Mouse (Mus musculus): ENCODE data around the gene Nme7. TPM values are rescaled to one million over a fixed set of nuclear protein-coding genes. Genes with fewer than 3 reads are reported as not detected.

Nme7 gene
- polyA plus RNA-seq, 1 experiment: 10.7 TPM

GRCm38 (mm10) chr1:164458621-164459051 lies 154.7 kb downstream of the Nme7 start:
- Histone ChIP-seq H3K79me2 (ENCODE audit: control insufficient read depth, insufficient read depth) (peaks cover 4% of the 10 kb centered on the region), H3K36me3 (ENCODE audit: control insufficient read depth, insufficient read depth) (no peaks in the 10 kb centered on the region), H3K4me3 (peak overlapping the region; percentile 50), H3K4me2 (ENCODE audit: low read depth) (peak overlapping the region; percentile 56), H3K27me3 (ENCODE audit: control insufficient read depth, insufficient read depth, insufficient read length) (no peaks in the 10 kb centered on the region), H3ac (ENCODE audit: control insufficient read depth, insufficient read length) (no peak overlapping the region)
- TF ChIP-seq MYOG (IDR thresholded peaks at IDR 0.05; ENCODE audit: control insufficient read depth in 1 of 3, insufficient read depth in 1 of 3, insufficient read length in 2 of 3, low read depth in 2 of 3) (peak in 1 of 3 experiments; percentile 5), E2F4 (IDR thresholded peaks at IDR 0.05; ENCODE audit: insufficient read depth) (no peak), MYOD1 (IDR thresholded peaks at IDR 0.05; ENCODE audit: control insufficient read depth in 1 of 3, insufficient read length in 2 of 3, low read depth in 2 of 3) (peak in 1 of 3 experiments; percentile 39), POLR2A (IDR thresholded peaks at IDR 0.05; ENCODE audit: insufficient read length, low read depth) (no peak), CEBPB (IDR thresholded peaks at IDR 0.05; ENCODE audit: insufficient read depth, poor library complexity, severe bottlenecking) (no peak), TCF12 (IDR thresholded peaks at IDR 0.05; ENCODE audit: insufficient read depth, poor library complexity, severe bottlenecking) (no peak), TCF3 (IDR thresholded peaks at IDR 0.05; ENCODE audit: insufficient read length, low read depth) (no peak), SRF (IDR thresholded peaks at IDR 0.05; ENCODE audit: control insufficient read depth, insufficient read length, low read depth) (no peak), REST (IDR thresholded peaks at IDR 0.05; ENCODE audit: insufficient read depth, insufficient read length) (no peak), USF1 (IDR thresholded peaks at IDR 0.05; ENCODE audit: low read depth) (no peak)

- Histone ChIP-seq H3K4me3 (no peak overlapping the region), H3ac (ENCODE audit: control insufficient read depth, insufficient read length) (no peak overlapping the region), H3K36me3 (ENCODE audit: control insufficient read depth, insufficient read depth) (no peaks in the 10 kb centered on the region), H3K79me2 (ENCODE audit: control insufficient read depth, insufficient read depth) (peaks cover 4% of the 10 kb centered on the region), H3K27me3 (ENCODE audit: control insufficient read depth, insufficient read depth, insufficient read length) (no peaks in the 10 kb centered on the region), H3K4me2 (ENCODE audit: low read depth) (no peak overlapping the region)
- no peak for TF ChIP-seq REST (IDR thresholded peaks at IDR 0.05; ENCODE audit: insufficient read depth, insufficient read length)
- no peak for TF ChIP-seq SRF (IDR thresholded peaks at IDR 0.05; ENCODE audit: control insufficient read depth, insufficient read length, low read depth)
- no peak for TF ChIP-seq MYOD1 (IDR thresholded peaks at IDR 0.05; ENCODE audit: control insufficient read depth in 1 of 3, insufficient read length in 2 of 3, low read depth in 2 of 3)
- no peak for TF ChIP-seq USF1 (IDR thresholded peaks at IDR 0.05; ENCODE audit: low read depth)
- TF ChIP-seq TCF3 (IDR thresholded peaks at IDR 0.05; ENCODE audit: insufficient read length, low read depth): no peak
- TF ChIP-seq MYOG (IDR thresholded peaks at IDR 0.05; ENCODE audit: control insufficient read depth in 1 of 3, insufficient read depth in 1 of 3, insufficient read length in 2 of 3, low read depth in 2 of 3): no peak
- no peak for TF ChIP-seq CEBPB (IDR thresholded peaks at IDR 0.05; ENCODE audit: insufficient read depth, poor library complexity, severe bottlenecking)
- no peak for TF ChIP-seq TCF12 (IDR thresholded peaks at IDR 0.05; ENCODE audit: insufficient read depth, poor library complexity, severe bottlenecking)
- TF ChIP-seq POLR2AphosphoS2 (IDR thresholded peaks at IDR 0.05; ENCODE audit: insufficient read length, low read depth): no peak
- TF ChIP-seq E2F4 (IDR thresholded peaks at IDR 0.05; ENCODE audit: insufficient read depth): no peak
- TF ChIP-seq POLR2A (IDR thresholded peaks at IDR 0.05; ENCODE audit: insufficient read length, low read depth): no peak
These were observed 155.4 kb downstream of the Nme7 start for GRCm38 (mm10) chr1:164459127-164459905.

- TF ChIP-seq MYOG (IDR thresholded peaks at IDR 0.05; ENCODE audit: control insufficient read depth in 1 of 3, insufficient read depth in 1 of 3, insufficient read length in 2 of 3, low read depth in 2 of 3) (peak in 1 of 3 experiments; percentile 13), POLR2AphosphoS2 (IDR thresholded peaks at IDR 0.05; ENCODE audit: insufficient read length, low read depth) (no peak)
- no peaks in the 10 kb centered on the region for H3K27me3 ChIP-seq (ENCODE audit: control insufficient read depth, insufficient read depth, insufficient read length)
- H3K4me3 ChIP-seq: no peak overlapping the region
- H3K79me2 ChIP-seq (ENCODE audit: control insufficient read depth, insufficient read depth): peaks cover 4% of the 10 kb centered on the region
- peak overlapping the region; percentile 70 for H3K4me2 ChIP-seq (ENCODE audit: low read depth)
- H3ac ChIP-seq (ENCODE audit: control insufficient read depth, insufficient read length): no peak overlapping the region
- no peaks in the 10 kb centered on the region for H3K36me3 ChIP-seq (ENCODE audit: control insufficient read depth, insufficient read depth)
These were observed 157.2 kb downstream of the Nme7 start for GRCm38 (mm10) chr1:164460921-164461697.

DNA sequence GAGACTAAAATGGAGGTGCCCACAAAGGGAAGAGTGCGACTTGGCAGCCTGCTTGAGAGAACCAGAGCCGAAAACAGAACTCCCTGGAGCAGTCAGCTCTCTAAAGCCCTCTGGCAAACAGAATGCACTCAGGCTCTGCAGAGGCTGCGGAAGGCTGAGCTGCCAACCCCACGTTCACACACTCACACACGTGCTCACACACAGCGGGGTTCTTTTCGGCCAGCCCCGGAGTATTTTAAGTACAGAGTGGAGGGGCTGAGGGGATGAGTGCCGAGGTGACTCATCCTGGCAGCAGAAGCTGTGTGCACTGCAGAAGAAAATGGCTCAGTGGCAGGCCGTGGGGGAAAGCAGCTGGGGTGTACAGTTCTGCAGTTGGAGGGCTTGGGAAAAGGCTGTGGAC lies 157.8 kb downstream of the Nme7 start:
- H3K4me3 ChIP-seq: no peak overlapping the region

DNA sequence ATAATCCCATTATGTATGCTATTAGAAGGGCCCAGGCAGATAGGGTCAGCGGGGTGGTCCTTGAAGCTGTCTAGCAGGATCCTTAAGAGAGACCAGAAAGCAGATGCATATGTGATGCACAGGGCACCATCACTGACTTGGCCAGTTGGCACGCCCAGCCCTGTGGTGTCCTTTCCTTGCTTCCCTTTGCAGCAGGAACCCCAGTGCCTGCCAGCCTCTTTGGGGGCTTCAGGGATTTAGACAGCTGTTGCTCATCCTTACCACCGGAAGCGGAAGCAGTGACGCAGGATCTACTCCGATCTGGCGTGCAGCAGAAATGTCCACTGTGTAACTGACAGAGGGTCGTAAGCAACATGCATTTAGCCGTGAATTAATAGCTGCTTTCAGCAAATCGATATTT lies 163.5 kb downstream of the Nme7 start:
- Histone ChIP-seq H3K36me3 (ENCODE audit: control insufficient read depth, insufficient read depth) (no peaks in the 10 kb centered on the region), H3K27me3 (ENCODE audit: control insufficient read depth, insufficient read depth, insufficient read length) (no peaks in the 10 kb centered on the region), H3K4me2 (ENCODE audit: low read depth) (no peak overlapping the region), H3ac (ENCODE audit: control insufficient read depth, insufficient read length) (no peak overlapping the region), H3K79me2 (ENCODE audit: control insufficient read depth, insufficient read depth) (no peaks in the 10 kb centered on the region), H3K4me3 (no peak overlapping the region)
- TF ChIP-seq TCF12 (IDR thresholded peaks at IDR 0.05; ENCODE audit: insufficient read depth, poor library complexity, severe bottlenecking): no peak
- no peak for TF ChIP-seq MAX (IDR thresholded peaks at IDR 0.05; ENCODE audit: low read depth)

More for the DNA sequence above, 157.8 kb downstream of the Nme7 start:
- TF ChIP-seq MYOD1 (IDR thresholded peaks at IDR 0.05; ENCODE audit: control insufficient read depth in 1 of 3, insufficient read length in 2 of 3, low read depth in 2 of 3) (peak in 2 of 3 experiments; percentile 57 to 66), E2F4 (IDR thresholded peaks at IDR 0.05; ENCODE audit: insufficient read depth) (no peak), MYOG (IDR thresholded peaks at IDR 0.05; ENCODE audit: control insufficient read depth in 1 of 3, insufficient read depth in 1 of 3, insufficient read length in 2 of 3, low read depth in 2 of 3) (peak in 1 of 3 experiments; percentile 67)
- Histone ChIP-seq H3ac (ENCODE audit: control insufficient read depth, insufficient read length) (no peak overlapping the region), H3K4me2 (ENCODE audit: low read depth) (peak overlapping the region; percentile 70), H3K27me3 (ENCODE audit: control insufficient read depth, insufficient read depth, insufficient read length) (no peaks in the 10 kb centered on the region), H3K79me2 (ENCODE audit: control insufficient read depth, insufficient read depth) (peaks cover 2% of the 10 kb centered on the region), H3K36me3 (ENCODE audit: control insufficient read depth, insufficient read depth) (no peaks in the 10 kb centered on the region)

Measured in myocyte (in vitro differentiated cells).